ENCODE assay signal across 22 mouse cellular contexts in genomic region chr13:107588399-107589002, GRCm38 (mm10).
DNase-seq lines count a peak whose midpoint lies in the region; ATAC-seq and TF ChIP-seq lines count a peak whose summit lies in the region.
"Had no signal": no experiment of that assay in that cellular context is flagged by ENCODE, and none has a peak within 500 bp of the region (broad histone marks: within the 10 kb centered on the region; RNA-seq: fewer than 3 reads in every experiment).

No protein-coding gene starts in this region.

- no peaks in the 10 kb centered on the region for H3K36me3 ChIP-seq in forebrain, embryonic 12.5 days (replicated peaks)
- H3K36me3 ChIP-seq in forebrain, postnatal 0 days (ENCODE audit: insufficient read depth), result no peaks in the 10 kb centered on the region
- H3K36me3 ChIP-seq in forebrain, embryonic 15.5 days, result no peaks in the 10 kb centered on the region
- H3K36me3 ChIP-seq: embryonic facial prominence, embryonic 15.5 days; heart, embryonic 10.5 days; hindbrain, embryonic 13.5 days had no signal

- H3K9me3 ChIP-seq in forebrain, embryonic 12.5 days, result no peaks in the 10 kb centered on the region
- no peaks in the 10 kb centered on the region for H3K9me3 ChIP-seq in forebrain, postnatal 0 days (ENCODE audit: low read length)
- no peaks in the 10 kb centered on the region for H3K9me3 ChIP-seq in forebrain, embryonic 15.5 days
- H3K9me3 ChIP-seq: embryonic facial prominence, embryonic 15.5 days; heart, embryonic 10.5 days; hindbrain, embryonic 13.5 days had no signal

- no peak overlapping the region for H3K4me3 ChIP-seq in forebrain, embryonic 12.5 days (replicated peaks)
- H3K4me3 ChIP-seq in forebrain, postnatal 0 days (ENCODE audit: low read depth, low read length), result no peak overlapping the region
- H3K4me3 ChIP-seq in forebrain, embryonic 15.5 days, result no peak overlapping the region
- H3K4me3 ChIP-seq: embryonic facial prominence, embryonic 15.5 days; erythroblast, embryonic 14.5 days; gastrocnemius, adult 2 months; heart, embryonic 10.5 days; hindbrain, embryonic 13.5 days had no signal

- TF ChIP-seq CTCF in forebrain, postnatal 0 days (IDR thresholded peaks at IDR 0.05; ENCODE audit: low read depth), result no peak

- H3K4me1 ChIP-seq in forebrain, embryonic 12.5 days, result peaks cover 11% of the 10 kb centered on the region; the same call in 1 of the 2 replicates
- H3K4me1 ChIP-seq in forebrain, postnatal 0 days (ENCODE audit: insufficient read depth), result no peaks in the 10 kb centered on the region
- H3K4me1 ChIP-seq in forebrain, embryonic 15.5 days, result peaks cover 13% of the 10 kb centered on the region
- H3K4me1 ChIP-seq: embryonic facial prominence, embryonic 15.5 days had no signal

- intact Hi-C loops in left cerebral cortex, postnatal 14 days (cut with DNase I), result no loop called here

- ATAC-seq in forebrain, embryonic 12.5 days (ENCODE audit: low FRiP score), result peak; percentile 74; the same call in 1 of the 2 replicates
- no peak for ATAC-seq in forebrain, postnatal 0 days
- peak; percentile 71 for ATAC-seq in forebrain, embryonic 15.5 days (replicated peaks)
- ATAC-seq: intestine, embryonic 16.5 days had no signal

- peaks cover 3% of the 10 kb centered on the region; the same call in 1 of the 2 replicates for H3K27me3 ChIP-seq in forebrain, embryonic 12.5 days
- no peaks in the 10 kb centered on the region for H3K27me3 ChIP-seq in forebrain, postnatal 0 days (ENCODE audit: insufficient read depth, low read length)
- H3K27me3 ChIP-seq in forebrain, embryonic 15.5 days, result no peaks in the 10 kb centered on the region
- H3K27me3 ChIP-seq: CH12.LX; embryonic facial prominence, embryonic 15.5 days; hindbrain, embryonic 13.5 days had no signal

- H3K27ac ChIP-seq in forebrain, embryonic 12.5 days, result no peak overlapping the region
- H3K27ac ChIP-seq in forebrain, postnatal 0 days (ENCODE audit: low read depth, low read length), result no peak overlapping the region
- no peak overlapping the region for H3K27ac ChIP-seq in forebrain, embryonic 15.5 days (replicated peaks)
- H3K27ac ChIP-seq: embryonic facial prominence, embryonic 15.5 days; gastrocnemius, adult 2 months; heart, embryonic 10.5 days; hindbrain, embryonic 13.5 days had no signal

- H3K9ac ChIP-seq in forebrain, embryonic 12.5 days, result no peak overlapping the region
- no peak overlapping the region for H3K9ac ChIP-seq in forebrain, postnatal 0 days
- no peak overlapping the region for H3K9ac ChIP-seq in forebrain, embryonic 15.5 days (replicated peaks)
- H3K9ac ChIP-seq: embryonic facial prominence, embryonic 15.5 days; hindbrain, embryonic 13.5 days had no signal

- no peak for DNase-seq in forebrain, postnatal 0 days
- peak; percentile 95 for DNase-seq in Muller cell, postnatal 12 days (ENCODE audit: inconsistent ontology term)
- DNase-seq in retina, postnatal 1 day, result peak; percentile 55
- DNase-seq in ovary, adult 18-20 months (ENCODE audit: low spot score), result no peak
- DNase-seq in left cerebral cortex, postnatal 14 days (ENCODE audit: low spot score in 2 of 2), result no peak
- DNase-seq: adrenal gland, adult 8-10 months; adrenal gland, postnatal 36 days; cerebellum, adult 11 months; cerebellum, adult 8-10 months; cerebellum, postnatal 14 days; embryo, embryonic 11 days; gastrocnemius, adult 2 months; gastrocnemius, postnatal 25 days; heart, postnatal 10 days had no signal

- H3K4me2 ChIP-seq in forebrain, embryonic 12.5 days, result peak overlapping the region; percentile 4; the same call in 1 of the 2 replicates
- H3K4me2 ChIP-seq in forebrain, postnatal 0 days (ENCODE audit: low read depth), result no peak overlapping the region
- H3K4me2 ChIP-seq in forebrain, embryonic 15.5 days (replicated peaks), result no peak overlapping the region
- H3K4me2 ChIP-seq: embryonic facial prominence, embryonic 15.5 days; hindbrain, embryonic 13.5 days had no signal

- 40% methylated on average over 9 of the region's 9 CpGs for WGBS in forebrain, embryonic 12.5 days
- WGBS in forebrain, postnatal 0 days, result 19% methylated on average over 9 of the region's 9 CpGs
- whole genome bisulfite sequencing in forebrain, embryonic 15.5 days, result 13% methylated on average over 9 of the region's 9 CpGs

Comparison
In these comparisons a context has a peak if more than half of its experiments do, and no peak if none do; other contexts are left out.
1. DNase-seq: peak in Muller cell, postnatal 12 days (single experiment) and retina, postnatal 1 day (single experiment); none in forebrain, postnatal 0 days (single experiment), ovary, adult 18-20 months (single experiment) and left cerebral cortex, postnatal 14 days (0 of 2).